Mouse (Mus musculus): Measurements from ENCODE around the gene Msantd3.

Gene Msantd3

GRCm38 (mm10) chr4:48539841-48540575, at the start of gene Msantd3:
Msantd3 (plus strand) TSS chr4:48539935.
- peak; percentile 59 for DNase-seq (ENCODE audit: low read depth, low spot score)

GRCm38 (mm10) chr4:48491290-48491743, 48.4 kb upstream of the Msantd3 start:
- DNase-seq (ENCODE audit: low read depth, low spot score): no peak

- DNase-seq (ENCODE audit: low read depth, low spot score): peak; percentile 41
These were observed 47.2 kb upstream of the Msantd3 start for GRCm38 (mm10) chr4:48492510-48492909.

GRCm38 (mm10) chr4:48510861-48511260, 28.9 kb upstream of the Msantd3 start:
- DNase-seq (ENCODE audit: low read depth, low spot score): no peak

GRCm38 (mm10) chr4:48529559-48529958, 10.2 kb upstream of the Msantd3 start:
- DNase-seq (ENCODE audit: low read depth, low spot score): peak; percentile 53

GRCm38 (mm10) chr4:48531804-48532601, 7.7 kb upstream of the Msantd3 start:
- DNase-seq (ENCODE audit: low read depth, low spot score): no peak

- no peak for DNase-seq (ENCODE audit: low read depth, low spot score)
These were observed 3.5 kb upstream of the Msantd3 start for GRCm38 (mm10) chr4:48536275-48536674.

GRCm38 (mm10) chr4:48537024-48537423, 2.7 kb upstream of the Msantd3 start:
- no peak for DNase-seq (ENCODE audit: low read depth, low spot score)

GRCm38 (mm10) chr4:48538581-48538980, 1.2 kb upstream of the Msantd3 start:
- no peak for DNase-seq (ENCODE audit: low read depth, low spot score)

GRCm38 (mm10) chr4:48540576-48541111, 909 bp downstream of the Msantd3 start:
- peak; percentile 54 for DNase-seq (ENCODE audit: low read depth, low spot score)

- peak; percentile 60 for DNase-seq (ENCODE audit: low read depth, low spot score)
These were observed 2.0 kb downstream of the Msantd3 start for GRCm38 (mm10) chr4:48541526-48542250.

- peak; percentile 87 for DNase-seq (ENCODE audit: low read depth, low spot score)
These were observed 2.6 kb downstream of the Msantd3 start for GRCm38 (mm10) chr4:48542351-48542750.

GRCm38 (mm10) chr4:48543071-48543865, 3.5 kb downstream of the Msantd3 start:
- no peak for DNase-seq (ENCODE audit: low read depth, low spot score)

- no peak for DNase-seq (ENCODE audit: low read depth, low spot score)
These were observed 4.4 kb downstream of the Msantd3 start for GRCm38 (mm10) chr4:48544141-48544540.

- DNase-seq (ENCODE audit: low read depth, low spot score): no peak
These were observed 6.2 kb downstream of the Msantd3 start for GRCm38 (mm10) chr4:48545966-48546365.

GRCm38 (mm10) chr4:48546568-48547496, 7.1 kb downstream of the Msantd3 start:
- no peak for DNase-seq (ENCODE audit: low read depth, low spot score)

- peak; percentile 84 for DNase-seq (ENCODE audit: low read depth, low spot score)
These were observed 8.8 kb downstream of the Msantd3 start for GRCm38 (mm10) chr4:48548393-48549045.

GRCm38 (mm10) chr4:48549661-48550060, 9.9 kb downstream of the Msantd3 start:
- DNase-seq (ENCODE audit: low read depth, low spot score): peak; percentile 74

- DNase-seq (ENCODE audit: low read depth, low spot score): no peak
These were observed 12.8 kb downstream of the Msantd3 start for GRCm38 (mm10) chr4:48552486-48553064.
